Mouse (Mus musculus) lung, embryonic 14.5 days (tissue): ENCODE measurements at regions not wholly inside any gene's neighbourhood (a gene's known extent, or its start where the extent isn't known, plus 50 kb on each side); places are given as distances from the start of the nearest gene placed in this dataset.

Experiments used
- ATAC-seq: fragments of 200-750 bp; cut with Nextera tagmentation; 2 replicates; pipeline ENCODE4 v1.8.0; 2017; ENCODE audit warnings: mild to moderate bottlenecking, moderate TSS enrichment, moderate library complexity; ENCODE audit not compliant: insufficient read depth
- DNase-seq: peaks from one replicate; pipeline ENCODE4 v3.0.0-alpha.2; 2015
- H3K27ac ChIP-seq: fragments of 300-500 bp; sonication (generic); 2 replicates; pipeline ENCODE4 v1.5.1; 2014; ENCODE audit warnings: low read depth, mild to moderate bottlenecking, moderate library complexity
- H3K27me3 ChIP-seq: fragments of 300-500 bp; sonication (generic); 2 replicates; pipeline ENCODE4 v1.6.1; 2014; ENCODE audit warnings: low read length, control low read depth; ENCODE audit not compliant: insufficient read depth
- H3K36me3 ChIP-seq: fragments of 300-500 bp; sonication (generic); 2 replicates; pipeline ENCODE4 v1.6.1; 2014; ENCODE audit warnings: control low read depth; ENCODE audit not compliant: insufficient read depth
- H3K4me1 ChIP-seq: fragments of 300-500 bp; sonication (generic); 2 replicates; pipeline ENCODE4 v1.6.1; 2014; ENCODE audit warnings: antibody characterized with exemption, control low read depth; ENCODE audit not compliant: insufficient read depth
- H3K4me2 ChIP-seq: fragments of 300-500 bp; sonication (generic); 2 replicates; pipeline ENCODE4 v1.6.1; 2014; ENCODE audit warnings: mild to moderate bottlenecking
- H3K4me3 ChIP-seq: fragments of 300-500 bp; sonication (generic); 2 replicates; pipeline ENCODE4 v1.5.1; 2014; ENCODE audit warnings: low read depth, low read length
- H3K9ac ChIP-seq: fragments of 300-500 bp; sonication (generic); 2 replicates; pipeline ENCODE4 v1.6.1; 2014
- H3K9me3 ChIP-seq: fragments of 300-500 bp; sonication (generic); 2 replicates; pipeline ENCODE4 v1.6.1; 2016; ENCODE audit warnings: low read depth, low read length, control low read depth
- CTCF ChIP-seq: IDR thresholded peaks from 2 replicates; pipeline ENCODE4 v1.5.1; 2016; ENCODE audit warnings: antibody characterized with exemption, low read depth
- WGBS: fragments of 180-500 bp; shearing (Covaris S2); extraction: QIAGEN DNeasy Blood & Tissue Kit; methylation state at CpG from one replicate; pipeline ENCODE4 v1.1.7; 2014; 5-methylcytosine and 5-hydroxymethylcytosine counted together

GRCm38 (mm10) chr14:81456396-81456795 is 1472.5 kb downstream of the Olfm4 start:
- H3K4me3 ChIP-seq, result no peak overlapping the region
- ATAC-seq (no peak; the same call in 1 of the 2 replicates), DNase-seq (peak; percentile 68)
- no peak overlapping the region for H3K9ac ChIP-seq
- H3K27ac ChIP-seq, result no peak overlapping the region
- 57% methylated on average over 1 of the region's 1 CpGs for WGBS
- no peaks in the 10 kb centered on the region for H3K27me3 ChIP-seq
- H3K4me2 ChIP-seq, result no peak overlapping the region
- TF ChIP-seq CTCF, result no peak
- H3K9me3 ChIP-seq, result no peaks in the 10 kb centered on the region; the same call in 1 of the 2 replicates
- H3K36me3 ChIP-seq, result no peaks in the 10 kb centered on the region
- H3K4me1 ChIP-seq, result no peaks in the 10 kb centered on the region

GRCm38 (mm10) chr14:81479261-81479660 is 1495.4 kb downstream of the Olfm4 start:
- Histone ChIP-seq H3K9ac (no peak overlapping the region), H3K4me3 (no peak overlapping the region), H3K9me3 (no peaks in the 10 kb centered on the region), H3K4me1 (no peaks in the 10 kb centered on the region), H3K36me3 (no peaks in the 10 kb centered on the region), H3K27me3 (no peaks in the 10 kb centered on the region), H3K4me2 (no peak overlapping the region), H3K27ac (no peak overlapping the region)
- ATAC-seq, result no peak
- no peak for TF ChIP-seq CTCF
- no peak for DNase-seq
- 50% methylated on average over 1 of the region's 1 CpGs for WGBS

GRCm38 (mm10) chr14:81483594-81483993 is 1499.7 kb downstream of the Olfm4 start:
- no peak overlapping the region for H3K4me2 ChIP-seq
- no peaks in the 10 kb centered on the region for H3K27me3 ChIP-seq
- H3K4me1 ChIP-seq, result no peaks in the 10 kb centered on the region
- TF ChIP-seq CTCF, result no peak
- H3K27ac ChIP-seq, result no peak overlapping the region
- no peak overlapping the region for H3K4me3 ChIP-seq
- DNase-seq (no peak), ATAC-seq (no peak)
- no peaks in the 10 kb centered on the region for H3K9me3 ChIP-seq
- H3K36me3 ChIP-seq, result no peaks in the 10 kb centered on the region
- 56% methylated on average over 1 of the region's 1 CpGs for WGBS
- H3K9ac ChIP-seq, result no peak overlapping the region

- no peak for TF ChIP-seq CTCF
- WGBS, result 74% methylated on average over 1 of the region's 1 CpGs
Measured at GRCm38 (mm10) chr14:81508934-81509333, 1525.1 kb downstream of the Olfm4 start.

More at GRCm38 (mm10) chr14:81508934-81509333, 1525.1 kb downstream of the Olfm4 start:
- no peak overlapping the region for H3K27ac ChIP-seq
- H3K4me3 ChIP-seq, result no peak overlapping the region
- no peak overlapping the region for H3K4me2 ChIP-seq
- no peak overlapping the region for H3K9ac ChIP-seq
- no peaks in the 10 kb centered on the region for H3K27me3 ChIP-seq
- no peak for DNase-seq
- H3K9me3 ChIP-seq, result no peaks in the 10 kb centered on the region
- H3K36me3 ChIP-seq, result no peaks in the 10 kb centered on the region
- no peak for ATAC-seq
- H3K4me1 ChIP-seq, result no peaks in the 10 kb centered on the region
